Mouse (Mus musculus) heart, embryonic 13.5 days (tissue): ENCODE data around the gene Pla2g4b. TPM values are rescaled to one million over a fixed set of nuclear protein-coding genes. Genes with fewer than 3 reads are reported as not detected.

Source experiments
- ATAC-seq: fragments of 200-750 bp; cut with Nextera tagmentation; 2 replicates; pipeline ENCODE4 v1.8.0; 2017; ENCODE audit warnings: moderate TSS enrichment; ENCODE audit not compliant: insufficient number of reproducible peaks, low FRiP score, low TSS enrichment; ENCODE audit errors: extremely low read depth
- H3K27ac ChIP-seq: fragments of 300-500 bp; sonication (generic); replicated peaks from 2 replicates; pipeline ENCODE4 v1.5.1; 2015; ENCODE audit warnings: moderate library complexity, mild to moderate bottlenecking, inconsistent platforms
- H3K27me3 ChIP-seq: fragments of 300-500 bp; sonication (generic); replicated peaks from 2 replicates; pipeline ENCODE4 v1.6.1; 2015; ENCODE audit warnings: mild to moderate bottlenecking, inconsistent platforms
- H3K36me3 ChIP-seq: fragments of 300-500 bp; sonication (generic); 2 replicates; pipeline ENCODE4 v1.6.1; 2015; ENCODE audit warnings: mild to moderate bottlenecking, inconsistent platforms
- H3K4me1 ChIP-seq: fragments of 300-500 bp; sonication (generic); 2 replicates; pipeline ENCODE4 v1.6.1; 2015; ENCODE audit warnings: inconsistent platforms
- H3K4me2 ChIP-seq: fragments of 300-500 bp; sonication (generic); 2 replicates; pipeline ENCODE4 v1.6.1; 2015; ENCODE audit warnings: inconsistent platforms, mild to moderate bottlenecking, moderate library complexity
- H3K4me3 ChIP-seq: fragments of 300-500 bp; sonication (generic); 2 replicates; pipeline ENCODE4 v1.5.1; 2015; ENCODE audit warnings: moderate library complexity, mild to moderate bottlenecking, inconsistent platforms
- H3K9ac ChIP-seq: fragments of 300-500 bp; sonication (generic); 2 replicates; pipeline ENCODE4 v1.6.1; 2015; ENCODE audit warnings: inconsistent platforms, mild to moderate bottlenecking, moderate library complexity
- H3K9me3 ChIP-seq: fragments of 300-500 bp; sonication (generic); 2 replicates; pipeline ENCODE4 v1.6.1; 2016; ENCODE audit warnings: inconsistent platforms
- whole genome bisulfite sequencing: fragments of 180-500 bp; shearing (Covaris S2); methylation state at CpG from one replicate; pipeline ENCODE4 v1.1.7; 2015; ENCODE audit warnings: mixed read lengths; 5-methylcytosine and 5-hydroxymethylcytosine counted together
- polyA plus RNA-seq: library from polyadenylated mRNA; unstranded; fragments of >200 nt; fragmentation: Nextera tagmentation; extraction: Ambion mirVana; gene quantifications from 2 replicates; pipeline ENCODE4 v1.2.1, GENCODE M21; 2015

Pla2g4b gene
- polyA plus RNA-seq, 1 experiment from 2014 or later = 1.3 TPM

- Histone ChIP-seq H3K27ac (no peak overlapping the region), H3K4me3 (no peak overlapping the region), H3K9me3 (no peaks in the 10 kb centered on the region), H3K4me2 (no peak overlapping the region), H3K4me1 (0 out of 2 replicates have a peak, but pooled peaks cover 4% of the 10 kb centered on the region), H3K9ac (no peak overlapping the region), H3K36me3 (peaks cover 78% of the 10 kb centered on the region), H3K27me3 (no peaks in the 10 kb centered on the region)
- WGBS = 83% methylated on average over 12 of the region's 12 CpGs
- ATAC-seq = no peak
Observed at GRCm38 (mm10) chr2:120017599-120017998, 15.6 kb upstream of the Pla2g4b start.

- H3K4me3 ChIP-seq = no peak overlapping the region
- 56% methylated on average over 5 of the region's 5 CpGs for WGBS
- peak overlapping the region; percentile 83 for H3K27ac ChIP-seq
- H3K4me1 ChIP-seq = peaks cover 28% of the 10 kb centered on the region
- H3K9me3 ChIP-seq = no peaks in the 10 kb centered on the region
- no peak for ATAC-seq
- no peaks in the 10 kb centered on the region for H3K27me3 ChIP-seq
- H3K4me2 ChIP-seq = no peak overlapping the region
- peaks cover 64% of the 10 kb centered on the region for H3K36me3 ChIP-seq
- H3K9ac ChIP-seq = peak overlapping the region; percentile 37; the same call in 1 of the 2 replicates
Observed at GRCm38 (mm10) chr2:120024337-120024736, 8.9 kb upstream of the Pla2g4b start.

GRCm38 (mm10) chr2:120026984-120027949 is 6.0 kb upstream of the Pla2g4b start, which contains the start of the genes Jmjd7 and Gm28042:
Gene Jmjd7, plus strand, starts transcription at chr2:120027483.
Gene Gm28042, plus strand, starts transcription at chr2:120027493.
- H3K9me3 ChIP-seq = no peaks in the 10 kb centered on the region
- H3K4me2 ChIP-seq = peak within 1 kb of the TSS; percentile 86
- H3K36me3 ChIP-seq = peaks cover 60% of the 10 kb centered on the region
- peak within 1 kb of the TSS; percentile 95 for H3K9ac ChIP-seq
- H3K27me3 ChIP-seq = no peaks in the 10 kb centered on the region
- peak within 1 kb of the TSS; percentile 93 for H3K27ac ChIP-seq
- WGBS = 5% methylated on average over 50 of the region's 50 CpGs
- peak; percentile 60 for ATAC-seq
- H3K4me1 ChIP-seq = peaks cover 28% of the 10 kb centered on the region
- H3K4me3 ChIP-seq = peak within 1 kb of the TSS; percentile 88

GRCm38 (mm10) chr2:120027950-120028331 is 5.3 kb upstream of the Pla2g4b start:
- no peaks in the 10 kb centered on the region for H3K27me3 ChIP-seq
- H3K9ac ChIP-seq = peak overlapping the region; percentile 95
- no peak for ATAC-seq
- H3K4me1 ChIP-seq = peaks cover 28% of the 10 kb centered on the region
- H3K4me2 ChIP-seq = peak overlapping the region; percentile 86
- 55% methylated on average over 3 of the region's 3 CpGs for WGBS
- H3K9me3 ChIP-seq = no peaks in the 10 kb centered on the region
- H3K4me3 ChIP-seq = peak overlapping the region; percentile 88
- peak overlapping the region; percentile 93 for H3K27ac ChIP-seq
- peaks cover 60% of the 10 kb centered on the region for H3K36me3 ChIP-seq

- peaks cover 19% of the 10 kb centered on the region for H3K4me1 ChIP-seq
- H3K27ac ChIP-seq = no peak overlapping the region
- no peak overlapping the region for H3K4me2 ChIP-seq
- no peak overlapping the region for H3K4me3 ChIP-seq
- no peak overlapping the region for H3K9ac ChIP-seq
- no peaks in the 10 kb centered on the region for H3K9me3 ChIP-seq
- 68% methylated on average over 8 of the region's 8 CpGs for WGBS
- peaks cover 59% of the 10 kb centered on the region for H3K36me3 ChIP-seq
- H3K27me3 ChIP-seq = no peaks in the 10 kb centered on the region
- no peak for ATAC-seq
Observed at GRCm38 (mm10) chr2:120030380-120030779, 2.8 kb upstream of the Pla2g4b start.

- H3K27ac ChIP-seq = no peak overlapping the region
- no peaks in the 10 kb centered on the region for H3K27me3 ChIP-seq
- H3K4me2 ChIP-seq = no peak overlapping the region
- H3K4me1 ChIP-seq = peaks cover 4% of the 10 kb centered on the region; the same call in 1 of the 2 replicates
- H3K36me3 ChIP-seq = peaks cover 88% of the 10 kb centered on the region
- H3K9ac ChIP-seq = no peak overlapping the region
- 67% methylated on average over 5 of the region's 5 CpGs for WGBS
- no peak overlapping the region for H3K4me3 ChIP-seq
- H3K9me3 ChIP-seq = no peaks in the 10 kb centered on the region
- no peak for ATAC-seq
Observed at GRCm38 (mm10) chr2:120033726-120034125, 509 bp downstream of the Pla2g4b start.

- Histone ChIP-seq H3K4me2 (no peak overlapping the region), H3K9me3 (no peaks in the 10 kb centered on the region), H3K9ac (no peak overlapping the region), H3K27ac (no peak overlapping the region), H3K36me3 (peaks cover 96% of the 10 kb centered on the region), H3K27me3 (no peaks in the 10 kb centered on the region), H3K4me3 (no peak overlapping the region), H3K4me1 (0 out of 2 replicates have a peak, but pooled peaks cover 4% of the 10 kb centered on the region)
- 89% methylated on average over 9 of the region's 9 CpGs for WGBS
- no peak for ATAC-seq
Observed at GRCm38 (mm10) chr2:120037744-120038143, 4.5 kb downstream of the Pla2g4b start.

- WGBS = 85% methylated on average over 5 of the region's 5 CpGs
- Histone ChIP-seq H3K4me2 (no peak overlapping the region), H3K27ac (no peak overlapping the region), H3K27me3 (no peaks in the 10 kb centered on the region; the same call in 1 of the 2 replicates), H3K4me1 (peaks cover 13% of the 10 kb centered on the region), H3K4me3 (no peak overlapping the region), H3K9ac (no peak overlapping the region), H3K9me3 (no peaks in the 10 kb centered on the region), H3K36me3 (peaks cover 68% of the 10 kb centered on the region)
- no peak for ATAC-seq
Observed at GRCm38 (mm10) chr2:120040991-120041390, 7.8 kb downstream of the Pla2g4b start.

- Histone ChIP-seq H3K4me1 (peaks cover 13% of the 10 kb centered on the region), H3K27me3 (peaks cover 13% of the 10 kb centered on the region; the same call in 1 of the 2 replicates), H3K36me3 (peaks cover 36% of the 10 kb centered on the region), H3K9ac (peak overlapping the region; percentile 40; the same call in 1 of the 2 replicates), H3K4me3 (no peak overlapping the region), H3K27ac (no peak overlapping the region), H3K4me2 (no peak overlapping the region), H3K9me3 (no peaks in the 10 kb centered on the region)
- WGBS = 51% methylated on average over 4 of the region's 4 CpGs
- no peak for ATAC-seq
Observed at GRCm38 (mm10) chr2:120044101-120044603, 10.9 kb downstream of the Pla2g4b start.

- no peak overlapping the region for H3K4me3 ChIP-seq
- peaks cover 19% of the 10 kb centered on the region; the same call in 1 of the 2 replicates for H3K27me3 ChIP-seq
- no peak for ATAC-seq
- WGBS = 65% methylated on average over 3 of the region's 3 CpGs
- peaks cover 13% of the 10 kb centered on the region for H3K4me1 ChIP-seq
- no peak overlapping the region for H3K4me2 ChIP-seq
- H3K9me3 ChIP-seq = no peaks in the 10 kb centered on the region
- H3K36me3 ChIP-seq = peaks cover 31% of the 10 kb centered on the region
- no peak overlapping the region for H3K27ac ChIP-seq
- H3K9ac ChIP-seq = no peak overlapping the region
Observed at GRCm38 (mm10) chr2:120044676-120045075, 11.5 kb downstream of the Pla2g4b start.

- no peak overlapping the region for H3K4me3 ChIP-seq
- H3K27me3 ChIP-seq = peaks cover 23% of the 10 kb centered on the region
- no peak for ATAC-seq
- peaks cover 11% of the 10 kb centered on the region for H3K36me3 ChIP-seq
- H3K9me3 ChIP-seq = no peaks in the 10 kb centered on the region
- H3K4me2 ChIP-seq = no peak overlapping the region
- 57% methylated on average over 14 of the region's 14 CpGs for WGBS
- no peak overlapping the region for H3K27ac ChIP-seq
- peaks cover 13% of the 10 kb centered on the region for H3K4me1 ChIP-seq
- H3K9ac ChIP-seq = no peak overlapping the region
Observed at GRCm38 (mm10) chr2:120046486-120047310, 13.5 kb downstream of the Pla2g4b start.
